Mouse (Mus musculus) kidney, adult 2 months (tissue): ENCODE measurements at regions not wholly inside any gene's neighbourhood (a gene's known extent, or its start where the extent isn't known, plus 50 kb on each side); places are given as distances from the start of the nearest gene placed in this dataset.

ENCODE experiments used
- DNase-seq: peaks from one replicate; pipeline ENCODE4 v3.0.0; 2021
- H3K27ac ChIP-seq: fragments of 200-500 bp; 2 replicates; pipeline ENCODE4 v1.5.1; 2012; ENCODE audit warnings: low read depth, low read length, control low read depth, inconsistent platforms; ENCODE audit not compliant: insufficient read depth
- H3K27me3 ChIP-seq: fragments of 200-500 bp; replicated peaks from 2 replicates; pipeline ENCODE4 v1.6.1; 2012; ENCODE audit warnings: mild to moderate bottlenecking, moderate library complexity, low read length, inconsistent platforms; ENCODE audit not compliant: control insufficient read depth, insufficient read depth
- H3K36me3 ChIP-seq: fragments of 200-500 bp; 2 replicates; pipeline ENCODE4 v1.6.1; 2012; ENCODE audit warnings: mild to moderate bottlenecking, moderate library complexity, low read length, inconsistent platforms; ENCODE audit not compliant: control insufficient read depth, insufficient read depth
- H3K4me1 ChIP-seq: fragments of 200-500 bp; 2 replicates; pipeline ENCODE4 v1.6.1; 2011; ENCODE audit warnings: low read length; ENCODE audit not compliant: control insufficient read depth, insufficient read depth
- H3K4me3 ChIP-seq: fragments of 200-500 bp; 2 replicates; pipeline ENCODE4 v1.5.1; 2011; ENCODE audit warnings: mild to moderate bottlenecking, low read depth, low read length, control low read depth; ENCODE audit not compliant: insufficient read depth
- CTCF ChIP-seq: fragments of 200-500 bp; conservative IDR thresholded peaks from 2 replicates; pipeline ENCODE4 v1.5.1; 2011; ENCODE audit warnings: low read depth, mild to moderate bottlenecking, control low read depth, low read length, moderate library complexity, mixed read lengths; ENCODE audit not compliant: insufficient read depth, insufficient read length
- POLR2A ChIP-seq: fragments of 200-500 bp; IDR thresholded peaks from one replicate; pipeline ENCODE4 v1.6.1; 2011; ENCODE audit warnings: low read depth, low read length, control low read depth
- WGBS: fragments of 180-500 bp; shearing (Covaris S2); methylation state at CpG from one replicate; pipeline ENCODE4 v1.1.7; 2018; 5-methylcytosine and 5-hydroxymethylcytosine counted together

DNA sequence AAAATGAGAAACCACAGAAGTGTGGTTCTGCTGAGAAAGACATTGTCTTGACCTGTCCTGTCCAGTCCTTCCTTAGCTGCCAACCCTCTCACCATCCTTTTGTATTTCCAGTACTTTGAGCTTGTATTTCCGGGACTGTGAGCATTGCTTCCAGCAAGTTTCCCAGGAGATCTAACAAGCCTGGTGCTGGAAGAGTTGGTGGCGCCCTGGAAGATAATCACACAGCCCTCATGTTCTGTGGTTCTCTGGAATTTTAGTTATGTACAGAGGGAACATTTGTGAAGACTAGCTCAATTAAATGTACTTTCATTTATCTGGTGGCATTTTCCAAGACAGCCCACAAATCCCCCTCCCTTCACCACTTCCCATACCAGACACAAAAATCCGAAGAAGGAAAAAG is 560.5 kb upstream of the Id4 start:
- H3K27ac ChIP-seq, result no peak overlapping the region
- 50% methylated on average over 3 of the region's 3 CpGs for WGBS
- TF ChIP-seq CTCF, result no peak
- TF ChIP-seq POLR2A, result no peak
- no peaks in the 10 kb centered on the region for H3K27me3 ChIP-seq
- no peak overlapping the region for H3K4me3 ChIP-seq
- H3K36me3 ChIP-seq, result no peaks in the 10 kb centered on the region
- no peaks in the 10 kb centered on the region for H3K4me1 ChIP-seq
- DNase-seq, result no peak

DNA sequence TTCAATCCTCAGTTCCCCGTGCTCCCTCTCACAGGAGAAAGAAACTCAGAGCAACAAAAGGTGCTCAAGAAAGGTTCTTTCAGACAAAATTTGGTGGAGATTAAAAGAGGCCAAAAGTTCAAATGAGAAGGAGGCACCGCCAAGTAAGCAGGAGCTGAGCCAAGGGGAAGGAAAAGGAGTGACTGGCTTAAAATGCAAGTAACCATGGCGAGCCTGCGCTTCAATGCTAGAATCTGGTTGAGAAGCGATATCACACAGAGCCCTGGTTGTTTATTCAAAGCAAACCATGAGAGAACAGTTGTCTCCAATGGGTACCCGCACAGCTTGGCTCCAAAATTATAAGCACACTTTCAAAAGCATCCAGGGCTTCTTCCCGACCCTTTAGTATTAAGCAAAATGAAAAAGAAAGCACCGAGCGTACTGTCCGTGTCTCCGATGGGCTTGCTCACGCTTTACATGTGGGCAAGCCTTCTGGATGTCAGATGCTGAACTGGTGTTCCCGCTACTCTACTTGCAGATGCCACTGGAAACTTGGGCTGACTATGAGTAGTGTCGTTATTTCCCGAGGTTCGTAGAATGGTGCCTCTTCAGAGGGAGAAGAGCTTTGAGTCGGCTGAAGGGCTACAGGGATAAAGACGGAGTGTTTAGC is 552.9 kb upstream of the Id4 start:
- H3K27me3 ChIP-seq, result no peaks in the 10 kb centered on the region
- TF ChIP-seq CTCF (no peak), POLR2A (no peak)
- no peaks in the 10 kb centered on the region for H3K4me1 ChIP-seq
- no peak overlapping the region for H3K4me3 ChIP-seq
- no peak overlapping the region for H3K27ac ChIP-seq
- no peaks in the 10 kb centered on the region for H3K36me3 ChIP-seq
- DNase-seq, result no peak
- WGBS, result 92% methylated on average over 18 of the region's 18 CpGs

DNA sequence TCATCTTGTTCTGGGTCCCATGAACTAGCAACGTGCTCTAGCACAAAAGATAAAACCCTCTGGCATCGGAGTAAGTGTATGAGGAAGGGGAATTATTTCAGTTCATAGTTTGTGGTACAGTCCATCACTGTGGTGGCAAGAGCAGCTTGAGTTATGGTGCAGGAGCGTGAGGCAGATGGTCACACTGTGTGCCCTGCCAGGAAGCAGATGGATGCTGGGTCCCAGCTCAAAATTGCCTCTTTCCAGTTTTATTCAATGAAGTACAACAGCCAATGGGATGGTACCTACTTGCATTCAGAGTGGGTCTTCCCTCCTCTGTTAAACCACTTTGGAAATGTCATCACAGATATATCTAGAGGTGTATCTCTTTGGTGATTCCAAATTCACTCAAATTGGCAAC is 551.7 kb upstream of the Id4 start:
- TF ChIP-seq CTCF (no peak), POLR2A (no peak)
- Histone ChIP-seq H3K4me3 (no peak overlapping the region), H3K27me3 (no peaks in the 10 kb centered on the region), H3K4me1 (no peaks in the 10 kb centered on the region), H3K36me3 (no peaks in the 10 kb centered on the region), H3K27ac (no peak overlapping the region)
- DNase-seq, result no peak
- 92% methylated on average over 3 of the region's 3 CpGs for WGBS

DNA sequence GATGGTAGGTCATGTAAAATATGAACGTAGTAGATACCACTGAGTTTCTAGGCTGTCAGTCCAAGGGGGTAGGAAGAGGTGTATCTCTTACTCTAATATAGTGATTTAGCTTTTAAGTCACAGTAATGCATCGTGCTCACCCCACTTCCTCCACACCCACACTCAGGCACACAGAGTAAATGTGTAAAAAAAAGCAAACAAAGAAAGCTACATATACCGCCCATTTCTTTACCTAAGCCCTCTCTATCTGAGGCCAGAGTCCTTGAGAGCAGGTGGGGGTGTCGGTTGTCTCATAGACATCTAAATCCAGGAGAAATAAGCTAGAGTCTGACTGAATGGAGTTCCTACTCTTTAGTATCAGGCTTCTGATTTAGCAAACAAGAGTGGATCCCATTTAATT is 548.5 kb upstream of the Id4 start:
- TF ChIP-seq CTCF, result no peak
- no peak for TF ChIP-seq POLR2A
- H3K4me3 ChIP-seq, result no peak overlapping the region
- no peaks in the 10 kb centered on the region for H3K27me3 ChIP-seq
- no peaks in the 10 kb centered on the region for H3K4me1 ChIP-seq
- H3K36me3 ChIP-seq, result no peaks in the 10 kb centered on the region
- 86% methylated on average over 4 of the region's 4 CpGs for WGBS
- DNase-seq, result no peak
- H3K27ac ChIP-seq, result no peak overlapping the region

DNA sequence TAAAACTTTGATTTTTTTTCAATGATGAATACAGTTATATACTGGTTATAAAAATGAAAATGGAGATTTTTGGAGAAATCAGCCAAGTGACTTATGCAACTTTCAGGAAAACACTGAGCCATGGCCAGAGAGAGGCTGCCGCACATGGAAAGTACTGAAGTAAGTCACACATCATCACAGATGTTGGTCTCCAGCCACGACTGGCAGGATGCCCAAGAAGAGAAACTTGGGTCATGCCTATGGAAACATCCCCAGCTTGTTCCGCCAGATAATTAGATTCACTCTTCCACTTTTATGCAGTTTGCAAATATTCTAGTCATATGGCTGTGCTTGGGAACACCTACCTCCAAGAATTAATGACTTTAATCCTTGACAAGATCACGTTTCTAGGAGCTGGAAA is 544.8 kb upstream of the Id4 start:
- TF ChIP-seq CTCF (no peak), POLR2A (no peak)
- no peak overlapping the region for H3K4me3 ChIP-seq
- no peaks in the 10 kb centered on the region for H3K27me3 ChIP-seq
- no peaks in the 10 kb centered on the region for H3K36me3 ChIP-seq
- H3K4me1 ChIP-seq, result no peaks in the 10 kb centered on the region
- no peak overlapping the region for H3K27ac ChIP-seq
- DNase-seq, result no peak
- WGBS, result 60% methylated on average over 4 of the region's 4 CpGs

DNA sequence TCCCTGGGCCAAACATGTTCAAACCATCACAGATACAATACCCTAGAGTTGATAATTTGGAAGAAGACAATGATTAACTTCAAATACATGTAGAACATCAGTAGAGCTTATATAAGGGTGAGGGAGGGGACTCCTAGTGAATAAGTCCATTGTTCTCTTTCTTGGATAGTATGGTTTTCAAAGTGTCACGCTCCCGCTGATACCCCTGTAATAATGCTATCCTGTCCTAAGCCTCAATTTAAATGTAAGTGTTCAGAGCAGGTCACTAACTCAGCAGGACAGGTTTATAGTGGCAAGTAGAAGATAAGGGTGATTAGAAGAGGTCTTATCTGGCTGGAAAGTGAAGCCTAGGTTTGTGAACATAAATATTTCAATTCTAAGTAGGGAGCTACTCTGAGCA is 540.4 kb upstream of the Id4 start:
- 97% methylated on average over 2 of the region's 2 CpGs for WGBS
- Histone ChIP-seq H3K4me1 (no peaks in the 10 kb centered on the region), H3K27me3 (no peaks in the 10 kb centered on the region), H3K4me3 (no peak overlapping the region), H3K27ac (no peak overlapping the region), H3K36me3 (no peaks in the 10 kb centered on the region)
- DNase-seq, result no peak
- TF ChIP-seq POLR2A (no peak), CTCF (no peak)

DNA sequence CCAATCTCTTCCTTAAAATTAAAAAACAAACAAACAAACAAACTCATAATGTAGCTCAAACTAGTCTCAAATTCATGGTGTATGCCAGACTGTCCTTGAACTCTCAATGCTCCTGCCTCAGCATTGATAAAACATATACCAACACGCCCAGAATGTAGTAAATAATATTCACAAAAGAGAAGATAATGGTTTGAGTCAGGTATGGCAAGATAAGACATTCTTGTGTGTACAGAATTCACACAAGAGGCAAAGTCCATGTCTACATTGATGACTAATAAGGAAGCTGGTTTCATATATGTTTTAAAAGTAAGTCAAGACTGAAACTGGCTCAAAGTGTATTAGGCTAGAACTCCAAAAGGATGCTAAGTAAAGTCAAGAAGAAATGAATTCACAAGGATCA is 526.6 kb upstream of the Id4 start:
- no peak for DNase-seq
- Histone ChIP-seq H3K27ac (no peak overlapping the region), H3K4me3 (no peak overlapping the region), H3K36me3 (no peaks in the 10 kb centered on the region), H3K27me3 (no peaks in the 10 kb centered on the region), H3K4me1 (no peaks in the 10 kb centered on the region)
- TF ChIP-seq CTCF (no peak), POLR2A (no peak)
- 52% methylated on average over 1 of the region's 1 CpGs for WGBS
